Mouse (Mus musculus) WW6 (cell line): ENCODE measurements around the gene Olfr1080.
"Not testable (repeated sequence)": the region's sequence is repeated elsewhere in the genome, so short reads cannot be mapped to it uniquely, and the experiment has no call there.

Experiments used
- DNase-seq: peaks from one replicate; pipeline ENCODE4 v3.0.0-alpha.2; 2013; ENCODE audit warnings: low read depth, low spot score

Olfr1080 gene

GRCm38 (mm10) chr2:86558135-86558534, at the start of gene Olfr1080:
TSS of gene Olfr1080 (minus strand) at chr2:86558235.
- DNase-seq: not testable (repeated sequence)

GRCm38 (mm10) chr2:86598866-86599265, 40.8 kb upstream of the Olfr1080 start, which contains the start of gene Olfr1082:
TSS of gene Olfr1082 (minus strand) at chr2:86598966.
- not testable (repeated sequence) for DNase-seq

GRCm38 (mm10) chr2:86542380-86542779, 15.7 kb downstream of the Olfr1080 start, which contains the start of gene Olfr1079:
TSS of gene Olfr1079 (minus strand) at chr2:86542480.
- DNase-seq: no peak

- DNase-seq: no peak
Observed at GRCm38 (mm10) chr2:86530991-86531390, 27.0 kb downstream of the Olfr1080 start.

GRCm38 (mm10) chr2:86508161-86508560, 49.9 kb downstream of the Olfr1080 start, which contains the start of gene Olfr1076:
TSS of gene Olfr1076 (plus strand) at chr2:86508461.
- no peak for DNase-seq
